Comparison of ENCODE assay signal across 8 mouse cellular contexts in genomic region chr11:100737105-100737733, GRCm38 (mm10). TPM values are rescaled to one million over a fixed set of nuclear protein-coding genes. Genes with fewer than 3 reads are reported as not detected.
DNase-seq lines count a peak whose midpoint lies in the region; ATAC-seq and TF ChIP-seq lines count a peak whose summit lies in the region.

No protein-coding gene starts in this region.

- DNase-seq in heart, adult 8-10 months (ENCODE audit: low spot score), result no peak
- DNase-seq in G1E (ENCODE audit: low spot score), result peak; percentile 83
- DNase-seq in liver, embryonic 11.5 days (ENCODE audit: low spot score), result peak; percentile 67
- peak; percentile 83 for DNase-seq in yolk sac, embryonic 10.5 days (ENCODE audit: low spot score)
- DNase-seq in retina, postnatal 1 day, result no peak
- DNase-seq in left cerebral cortex, adult 18-20 months (ENCODE audit: low spot score in 2 of 2), result no peak

- no peak for TF ChIP-seq CTCF in G1E (IDR thresholded peaks at IDR 0.05; ENCODE audit: low read depth, low read length)

- H3K4me2 ChIP-seq in heart, embryonic 14.5 days (ENCODE audit: low read length), result peak overlapping the region; percentile 83
- H3K4me2 ChIP-seq in forebrain, embryonic 15.5 days (replicated peaks), result peak overlapping the region; percentile 83
- H3K4me2 ChIP-seq in liver, embryonic 11.5 days, result peak overlapping the region; percentile 89

- H3K27ac ChIP-seq in heart, embryonic 14.5 days (replicated peaks in 1 of 2; ENCODE audit: control insufficient read depth in 1 of 2, insufficient read depth in 1 of 2, low read depth in 2 of 2, low read length in 2 of 2), result peak overlapping the region; percentile 50 to 69; a peak in 3 of 4 replicates
- H3K27ac ChIP-seq in forebrain, embryonic 15.5 days (replicated peaks), result peak overlapping the region; percentile 57
- peak overlapping the region; percentile 93 for H3K27ac ChIP-seq in liver, embryonic 11.5 days (ENCODE audit: low read depth, low read length)

- H3K9ac ChIP-seq in heart, embryonic 14.5 days (ENCODE audit: low read length), result peak overlapping the region; percentile 92
- peak overlapping the region; percentile 88 for H3K9ac ChIP-seq in forebrain, embryonic 15.5 days (replicated peaks)
- peak overlapping the region; percentile 97 for H3K9ac ChIP-seq in liver, embryonic 11.5 days (ENCODE audit: low read depth, low read length)

- H3K9me3 ChIP-seq in heart, embryonic 14.5 days (ENCODE audit: control insufficient read depth, low read length), result no peaks in the 10 kb centered on the region
- H3K9me3 ChIP-seq in G1E (replicated peaks), result no peaks in the 10 kb centered on the region
- no peaks in the 10 kb centered on the region for H3K9me3 ChIP-seq in forebrain, embryonic 15.5 days
- H3K9me3 ChIP-seq in liver, embryonic 11.5 days (ENCODE audit: control insufficient read depth, low read length), result no peaks in the 10 kb centered on the region

- H3K4me1 ChIP-seq in heart, embryonic 14.5 days (ENCODE audit: control insufficient read depth in 2 of 2, insufficient read depth in 2 of 2, low read length in 2 of 2), result peaks cover 10 to 17% of the 10 kb centered on the region in 2 experiments
- H3K4me1 ChIP-seq in G1E (ENCODE audit: insufficient read depth, low read depth, low read length), result peaks cover 56% of the 10 kb centered on the region
- H3K4me1 ChIP-seq in forebrain, embryonic 15.5 days, result peaks cover 22% of the 10 kb centered on the region
- peaks cover 36% of the 10 kb centered on the region for H3K4me1 ChIP-seq in liver, embryonic 11.5 days (replicated peaks; ENCODE audit: control insufficient read depth, insufficient read depth, low read length)

- H3K27me3 ChIP-seq in heart, embryonic 14.5 days (ENCODE audit: control insufficient read depth, insufficient read depth, low read length), result no peaks in the 10 kb centered on the region
- no peaks in the 10 kb centered on the region for H3K27me3 ChIP-seq in G1E (ENCODE audit: insufficient read depth, low read length)
- no peaks in the 10 kb centered on the region for H3K27me3 ChIP-seq in forebrain, embryonic 15.5 days
- no peaks in the 10 kb centered on the region for H3K27me3 ChIP-seq in liver, embryonic 11.5 days (replicated peaks; ENCODE audit: control insufficient read depth, insufficient read depth, low read length)

- H3K4me3 ChIP-seq in heart, embryonic 14.5 days (ENCODE audit: control insufficient read depth in 1 of 2, insufficient read depth in 1 of 2, low read depth in 1 of 2, low read length in 2 of 2), result peak overlapping the region; percentile 69 to 85
- peak overlapping the region; percentile 97 for H3K4me3 ChIP-seq in G1E (ENCODE audit: low read depth, low read length)
- peak overlapping the region; percentile 72 for H3K4me3 ChIP-seq in forebrain, embryonic 15.5 days
- H3K4me3 ChIP-seq in liver, embryonic 11.5 days (ENCODE audit: low read depth, low read length), result peak overlapping the region; percentile 98

- ATAC-seq in heart, embryonic 14.5 days (ENCODE audit: insufficient number of reproducible peaks, insufficient read depth, low FRiP score, low read depth), result no peak
- peak; percentile 54 for ATAC-seq in G1E (ENCODE audit: extremely low read depth, insufficient number of reproducible peaks, low FRiP score, poor library complexity, severe bottlenecking)
- ATAC-seq in forebrain, embryonic 15.5 days (replicated peaks), result no peak
- peak; percentile 76 for ATAC-seq in liver, embryonic 11.5 days (replicated peaks; ENCODE audit: low FRiP score)

- H3K36me3 ChIP-seq in heart, embryonic 14.5 days (ENCODE audit: control insufficient read depth, insufficient read depth, low read length), result peaks cover 9% of the 10 kb centered on the region; the same call in 1 of the 2 replicates
- peaks cover 40% of the 10 kb centered on the region for H3K36me3 ChIP-seq in G1E (replicated peaks)
- H3K36me3 ChIP-seq in forebrain, embryonic 15.5 days, result peaks cover 3% of the 10 kb centered on the region
- peaks cover 3% of the 10 kb centered on the region; the same call in 1 of the 2 replicates for H3K36me3 ChIP-seq in liver, embryonic 11.5 days (ENCODE audit: control insufficient read depth, insufficient read depth, low read length)

- 1% methylated on average over 13 of the region's 13 CpGs for WGBS in heart, embryonic 14.5 days
- WGBS in forebrain, embryonic 15.5 days, result 3% methylated on average over 13 of the region's 13 CpGs
- under 1% methylated on average over 13 of the region's 13 CpGs for WGBS in liver, embryonic 11.5 days

RNA-seq across cellular contexts. Expression of gene Rab5c, which starts 0.8 kb away (rescaled TPM):
- 15.8 and 30.7 TPM in 2 replicates for polyA plus RNA-seq in heart, embryonic 14.5 days (2014; fragmentation: Nextera tagmentation; extraction: Ambion mirVana)
- 10 to 100 TPM; 47.1 to 62.6 (median 51.0) TPM for total RNA-seq in heart, adult 8-10 months (2022)
- 181 and 202 TPM in 2 replicates for total RNA-seq in G1E (2014; fragmentation: Nextera tagmentation)
- total RNA-seq in G1E (2017), result 153 and 173 TPM in 2 replicates
- 362 and 429 TPM in 2 replicates for polyA plus RNA-seq in G1E (2012)
- 30.3 and 31.6 TPM in 2 replicates for polyA plus RNA-seq in forebrain, embryonic 15.5 days (2015; fragmentation: Nextera tagmentation; extraction: Ambion mirVana)
- 51.2 TPM in 2 replicates for polyA plus RNA-seq in liver, embryonic 11.5 days (2014; fragmentation: Nextera tagmentation; extraction: Ambion mirVana)
- 100 to 1,000 TPM; 152 to 162 TPM for total RNA-seq in left cerebral cortex, adult 18-20 months (2021)

RNA-seq across cellular contexts. Expression of gene Kcnh4, which starts 22.5 kb away (rescaled TPM):
- not detected in 2 replicates for polyA plus RNA-seq in heart, embryonic 14.5 days (2014; fragmentation: Nextera tagmentation; extraction: Ambion mirVana)
- total RNA-seq in heart, adult 8-10 months (2022), result not detected
- total RNA-seq in G1E (2014; fragmentation: Nextera tagmentation), result not detected in 2 replicates
- not detected in 2 replicates for total RNA-seq in G1E (2017)
- polyA plus RNA-seq in G1E (2012), result not detected in 2 replicates
- polyA plus RNA-seq in forebrain, embryonic 15.5 days (2015; fragmentation: Nextera tagmentation; extraction: Ambion mirVana), result 4.6 TPM in 2 replicates
- not detected in 2 replicates for polyA plus RNA-seq in liver, embryonic 11.5 days (2014; fragmentation: Nextera tagmentation; extraction: Ambion mirVana)
- 10 to 100 TPM; 12.9 to 15.9 TPM for total RNA-seq in left cerebral cortex, adult 18-20 months (2021)

RNA-seq across cellular contexts. Expression of gene Hspb9, which starts 23.6 kb away (rescaled TPM):
- not detected in 2 replicates for polyA plus RNA-seq in heart, embryonic 14.5 days (2014; fragmentation: Nextera tagmentation; extraction: Ambion mirVana)
- under 1 TPM in 1 of 4 experiments, not detected in 3; 0.37 TPM for total RNA-seq in heart, adult 8-10 months (2022)
- 2.4 TPM in 1 of 2 replicates, not detected in the other for total RNA-seq in G1E (2014; fragmentation: Nextera tagmentation)
- 0.22 and 0.35 TPM in 2 replicates for total RNA-seq in G1E (2017)
- polyA plus RNA-seq in G1E (2012), result 0.55 and 0.61 TPM in 2 replicates
- 0.24 and 0.41 TPM in 2 replicates for polyA plus RNA-seq in forebrain, embryonic 15.5 days (2015; fragmentation: Nextera tagmentation; extraction: Ambion mirVana)
- 0.27 and 0.30 TPM in 2 replicates for polyA plus RNA-seq in liver, embryonic 11.5 days (2014; fragmentation: Nextera tagmentation; extraction: Ambion mirVana)
- not detected for total RNA-seq in left cerebral cortex, adult 18-20 months (2021)

RNA-seq across cellular contexts. Expression of gene Kat2a, which starts 25.0 kb away (rescaled TPM):
- polyA plus RNA-seq in heart, embryonic 14.5 days (2014; fragmentation: Nextera tagmentation; extraction: Ambion mirVana), result 28.3 and 29.4 TPM in 2 replicates
- total RNA-seq in heart, adult 8-10 months (2022), result 10 to 100 TPM; 12.3 to 14.0 (median 13.1) TPM
- total RNA-seq in G1E (2014; fragmentation: Nextera tagmentation) (46.8 and 47.0 TPM in 2 replicates), G1E (2017) (17.9 and 18.8 TPM in 2 replicates)
- polyA plus RNA-seq in G1E (2012), result 93.4 and 94.2 TPM in 2 replicates
- polyA plus RNA-seq in forebrain, embryonic 15.5 days (2015; fragmentation: Nextera tagmentation; extraction: Ambion mirVana), result 53.1 and 54.4 TPM in 2 replicates
- 66.3 and 75.7 TPM in 2 replicates for polyA plus RNA-seq in liver, embryonic 11.5 days (2014; fragmentation: Nextera tagmentation; extraction: Ambion mirVana)
- total RNA-seq in left cerebral cortex, adult 18-20 months (2021), result 10 to 100 TPM; 63.2 to 63.3 TPM

RNA-seq across cellular contexts. Expression of gene Hcrt, which starts 25.5 kb away (rescaled TPM):
- not detected in 2 replicates for polyA plus RNA-seq in heart, embryonic 14.5 days (2014; fragmentation: Nextera tagmentation; extraction: Ambion mirVana)
- not detected for total RNA-seq in heart, adult 8-10 months (2022)
- total RNA-seq in G1E (2014; fragmentation: Nextera tagmentation) (not detected in 2 replicates), G1E (2017) (not detected in 2 replicates)
- polyA plus RNA-seq in G1E (2012), result not detected in 2 replicates
- polyA plus RNA-seq in forebrain, embryonic 15.5 days (2015; fragmentation: Nextera tagmentation; extraction: Ambion mirVana), result 1.0 and 1.1 TPM in 2 replicates
- not detected in 2 replicates for polyA plus RNA-seq in liver, embryonic 11.5 days (2014; fragmentation: Nextera tagmentation; extraction: Ambion mirVana)
- total RNA-seq in left cerebral cortex, adult 18-20 months (2021), result not detected

Comparison
In these comparisons a context has a peak if more than half of its experiments do, and no peak if none do; other contexts are left out.
1. ATAC-seq: peak in G1E (single experiment) and liver, embryonic 11.5 days (single experiment); none in heart, embryonic 14.5 days (single experiment) and forebrain, embryonic 15.5 days (single experiment).
2. DNase-seq: peak in G1E (single experiment), liver, embryonic 11.5 days (single experiment) and yolk sac, embryonic 10.5 days (single experiment); none in heart, adult 8-10 months (single experiment), retina, postnatal 1 day (single experiment) and left cerebral cortex, adult 18-20 months (0 of 2).
3. Peak in every context shown above with its lines, with median percentiles within 50 percentile points of each other: H3K27ac ChIP-seq, H3K4me2 ChIP-seq, H3K4me3 ChIP-seq and H3K9ac ChIP-seq.